Mouse (Mus musculus): ENCODE measurements at regions not wholly inside any gene's neighbourhood (a gene's known extent, or its start where the extent isn't known, plus 50 kb on each side); places are given as distances from the start of the nearest gene placed in this dataset.
A peak's percentile ranks its signal among the peaks of the same experiment; 100 is the strongest.

GRCm38 (mm10) chr2:137236961-137237360 is 120.5 kb upstream of the Jag1 start:
- Histone ChIP-seq H3K4me3 (ENCODE audit: low read depth, low read length) (no peak overlapping the region), H3K4me1 (ENCODE audit: control insufficient read depth, insufficient read depth, insufficient read length, low read length) (no peaks in the 10 kb centered on the region), H3K36me3 (ENCODE audit: control insufficient read depth, insufficient read depth, low read length) (no peaks in the 10 kb centered on the region), H3K27ac (ENCODE audit: insufficient read depth, low read depth, low read length) (no peak overlapping the region), H3K27me3 (ENCODE audit: control insufficient read depth, insufficient read depth, low read length) (no peaks in the 10 kb centered on the region)
- 65% methylated on average over 3 of the region's 3 CpGs for WGBS
- TF ChIP-seq CTCF (IDR thresholded peaks at IDR 0.05; ENCODE audit: extremely low read depth, insufficient read length, insufficient replicate concordance, low read depth, low read length), result no peak
- no peak for TF ChIP-seq POLR2A (IDR thresholded peaks at IDR 0.05; ENCODE audit: low read depth, low read length)

- WGBS, result 68% methylated on average over 3 of the region's 3 CpGs
Observed at GRCm38 (mm10) chr2:137233936-137234335, 117.5 kb upstream of the Jag1 start.

GRCm38 (mm10) chr2:137231161-137231560 is 114.7 kb upstream of the Jag1 start:
- TF ChIP-seq POLR2A (IDR thresholded peaks at IDR 0.05; ENCODE audit: low read depth, low read length) (no peak), CTCF (IDR thresholded peaks at IDR 0.05; ENCODE audit: extremely low read depth, insufficient read length, insufficient replicate concordance, low read depth, low read length) (no peak)
- no peak overlapping the region for H3K27ac ChIP-seq (ENCODE audit: insufficient read depth, low read depth, low read length)
- H3K36me3 ChIP-seq (ENCODE audit: control insufficient read depth, insufficient read depth, low read length), result no peaks in the 10 kb centered on the region
- no peaks in the 10 kb centered on the region for H3K27me3 ChIP-seq (ENCODE audit: control insufficient read depth, insufficient read depth, low read length)
- H3K4me1 ChIP-seq (ENCODE audit: control insufficient read depth, insufficient read depth, insufficient read length, low read length), result no peaks in the 10 kb centered on the region
- no peak overlapping the region for H3K4me3 ChIP-seq (ENCODE audit: low read depth, low read length)

More at GRCm38 (mm10) chr2:137233936-137234335, 117.5 kb upstream of the Jag1 start:
- TF ChIP-seq CTCF (IDR thresholded peaks at IDR 0.05; ENCODE audit: extremely low read depth, insufficient read length, insufficient replicate concordance, low read depth, low read length), result no peak
- no peak for TF ChIP-seq POLR2A (IDR thresholded peaks at IDR 0.05; ENCODE audit: low read depth, low read length)
- no peak overlapping the region for H3K27ac ChIP-seq (ENCODE audit: insufficient read depth, low read depth, low read length)
- no peak overlapping the region for H3K4me3 ChIP-seq (ENCODE audit: low read depth, low read length)
- H3K27me3 ChIP-seq (ENCODE audit: control insufficient read depth, insufficient read depth, low read length), result no peaks in the 10 kb centered on the region
- no peaks in the 10 kb centered on the region for H3K36me3 ChIP-seq (ENCODE audit: control insufficient read depth, insufficient read depth, low read length)
- H3K4me1 ChIP-seq (ENCODE audit: control insufficient read depth, insufficient read depth, insufficient read length, low read length), result no peaks in the 10 kb centered on the region

GRCm38 (mm10) chr2:137229422-137230069 is 113.1 kb upstream of the Jag1 start:
- H3K4me3 ChIP-seq (ENCODE audit: low read depth, low read length), result no peak overlapping the region
- 44% methylated on average over 1 of the region's 1 CpGs for whole genome bisulfite sequencing
- no peak overlapping the region for H3K27ac ChIP-seq (ENCODE audit: insufficient read depth, low read depth, low read length)
- no peaks in the 10 kb centered on the region for H3K36me3 ChIP-seq (ENCODE audit: control insufficient read depth, insufficient read depth, low read length)
- no peaks in the 10 kb centered on the region for H3K27me3 ChIP-seq (ENCODE audit: control insufficient read depth, insufficient read depth, low read length)
- TF ChIP-seq CTCF (IDR thresholded peaks at IDR 0.05; ENCODE audit: extremely low read depth, insufficient read length, insufficient replicate concordance, low read depth, low read length), result 0 out of 2 replicates have a peak, but pooled peaks have one; percentile 13
- TF ChIP-seq POLR2A (IDR thresholded peaks at IDR 0.05; ENCODE audit: low read depth, low read length), result no peak
- no peaks in the 10 kb centered on the region for H3K4me1 ChIP-seq (ENCODE audit: control insufficient read depth, insufficient read depth, insufficient read length, low read length)

GRCm38 (mm10) chr2:137227495-137227894 is 111.1 kb upstream of the Jag1 start:
- Histone ChIP-seq H3K4me1 (ENCODE audit: control insufficient read depth, insufficient read depth, insufficient read length, low read length) (no peaks in the 10 kb centered on the region), H3K4me3 (ENCODE audit: low read depth, low read length) (no peak overlapping the region), H3K27ac (ENCODE audit: insufficient read depth, low read depth, low read length) (no peak overlapping the region), H3K27me3 (ENCODE audit: control insufficient read depth, insufficient read depth, low read length) (no peaks in the 10 kb centered on the region), H3K36me3 (ENCODE audit: control insufficient read depth, insufficient read depth, low read length) (no peaks in the 10 kb centered on the region)
- TF ChIP-seq POLR2A (IDR thresholded peaks at IDR 0.05; ENCODE audit: low read depth, low read length), result no peak
- no peak for TF ChIP-seq CTCF (IDR thresholded peaks at IDR 0.05; ENCODE audit: extremely low read depth, insufficient read length, insufficient replicate concordance, low read depth, low read length)
- 79% methylated on average over 4 of the region's 4 CpGs for WGBS

- TF ChIP-seq CTCF (IDR thresholded peaks at IDR 0.05; ENCODE audit: extremely low read depth, insufficient read length, insufficient replicate concordance, low read depth, low read length) (no peak), POLR2A (IDR thresholded peaks at IDR 0.05; ENCODE audit: low read depth, low read length) (no peak)
- Histone ChIP-seq H3K36me3 (ENCODE audit: control insufficient read depth, insufficient read depth, low read length) (no peaks in the 10 kb centered on the region), H3K27ac (ENCODE audit: insufficient read depth, low read depth, low read length) (no peak overlapping the region), H3K4me1 (ENCODE audit: control insufficient read depth, insufficient read depth, insufficient read length, low read length) (no peaks in the 10 kb centered on the region), H3K4me3 (ENCODE audit: low read depth, low read length) (no peak overlapping the region), H3K27me3 (ENCODE audit: control insufficient read depth, insufficient read depth, low read length) (no peaks in the 10 kb centered on the region)
- 71% methylated on average over 10 of the region's 10 CpGs for WGBS
Observed at GRCm38 (mm10) chr2:137224702-137225552, 108.5 kb upstream of the Jag1 start.

- Histone ChIP-seq H3K4me1 (ENCODE audit: control insufficient read depth, insufficient read depth, insufficient read length, low read length) (no peaks in the 10 kb centered on the region), H3K4me3 (ENCODE audit: low read depth, low read length) (no peak overlapping the region), H3K36me3 (ENCODE audit: control insufficient read depth, insufficient read depth, low read length) (no peaks in the 10 kb centered on the region), H3K27ac (ENCODE audit: insufficient read depth, low read depth, low read length) (no peak overlapping the region), H3K27me3 (ENCODE audit: control insufficient read depth, insufficient read depth, low read length) (no peaks in the 10 kb centered on the region)
- TF ChIP-seq POLR2A (IDR thresholded peaks at IDR 0.05; ENCODE audit: low read depth, low read length) (no peak), CTCF (IDR thresholded peaks at IDR 0.05; ENCODE audit: extremely low read depth, insufficient read length, insufficient replicate concordance, low read depth, low read length) (no peak)
- WGBS, result 61% methylated on average over 7 of the region's 7 CpGs
Observed at GRCm38 (mm10) chr2:137215697-137216096, 99.3 kb upstream of the Jag1 start.
